Mouse (Mus musculus): ENCODE results near the gene Gins1. TPM values are rescaled to one million over a fixed set of nuclear protein-coding genes. Genes with fewer than 3 reads are reported as not detected.

The Gins1 gene
- polyA plus RNA-seq, 1 experiment from 2014 or later = 14.8 TPM

DNA sequence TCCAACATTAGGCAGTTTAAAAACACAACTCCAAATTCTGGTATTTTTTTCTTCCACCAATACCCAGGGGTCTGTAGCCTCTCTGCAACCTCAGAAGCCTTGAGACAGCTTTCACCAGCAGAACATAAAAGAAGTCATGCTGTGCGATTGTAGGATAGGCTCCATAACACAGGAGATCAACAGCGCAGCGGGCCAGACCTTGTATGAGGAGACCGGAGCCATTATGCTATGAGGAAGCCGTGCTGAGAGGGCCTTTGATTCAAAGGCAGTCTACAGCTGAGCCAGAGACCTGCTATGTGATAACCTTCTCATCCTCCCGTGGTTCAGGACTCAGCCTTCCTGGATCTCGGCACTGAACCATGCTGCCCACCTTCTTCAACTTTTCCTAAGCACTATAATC, 66.7 kb downstream of the Gins1 start:
- no peak for ATAC-seq (ENCODE audit: low FRiP score, low read depth)
- 0 out of 2 replicates have a peak, but pooled peaks cover 5% of the 10 kb centered on the region for H3K36me3 ChIP-seq
- no peak overlapping the region for H3K4me3 ChIP-seq
- no peak overlapping the region for H3K4me2 ChIP-seq
- 63% methylated on average over 7 of the region's 7 CpGs for WGBS
- no peaks in the 10 kb centered on the region for H3K27me3 ChIP-seq
- H3K4me1 ChIP-seq (replicated peaks) = no peaks in the 10 kb centered on the region
- no peaks in the 10 kb centered on the region for H3K9me3 ChIP-seq
- H3K27ac ChIP-seq (replicated peaks) = no peak overlapping the region
- H3K9ac ChIP-seq = no peak overlapping the region

DNA sequence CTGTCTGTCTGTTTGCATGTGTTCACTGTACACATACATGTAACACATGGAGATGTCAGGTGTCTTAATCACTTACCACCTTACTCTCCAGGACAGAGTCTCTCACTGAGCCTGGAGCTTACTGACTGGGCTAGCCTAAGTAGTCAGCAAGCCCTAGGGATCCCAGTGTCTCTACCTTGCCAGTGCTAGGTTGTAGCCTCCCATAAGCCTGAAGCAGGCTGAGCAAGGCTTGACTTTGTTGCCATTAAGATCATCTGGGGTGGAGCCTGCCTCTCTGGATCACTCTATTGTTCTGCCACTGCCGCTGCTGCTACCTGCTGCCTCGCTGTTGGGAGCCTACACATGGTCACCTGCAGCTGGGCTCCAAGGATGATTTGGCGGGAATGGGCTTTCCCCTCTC, 67.5 kb downstream of the Gins1 start:
- Histone ChIP-seq H3K4me1 (replicated peaks) (no peaks in the 10 kb centered on the region), H3K4me2 (no peak overlapping the region), H3K27ac (replicated peaks) (no peak overlapping the region), H3K27me3 (no peaks in the 10 kb centered on the region), H3K36me3 (0 out of 2 replicates have a peak, but pooled peaks cover 5% of the 10 kb centered on the region), H3K9me3 (no peaks in the 10 kb centered on the region), H3K9ac (no peak overlapping the region), H3K4me3 (no peak overlapping the region)
- no peak for ATAC-seq (ENCODE audit: low FRiP score, low read depth)
- WGBS = 95% methylated on average over 3 of the region's 3 CpGs

DNA sequence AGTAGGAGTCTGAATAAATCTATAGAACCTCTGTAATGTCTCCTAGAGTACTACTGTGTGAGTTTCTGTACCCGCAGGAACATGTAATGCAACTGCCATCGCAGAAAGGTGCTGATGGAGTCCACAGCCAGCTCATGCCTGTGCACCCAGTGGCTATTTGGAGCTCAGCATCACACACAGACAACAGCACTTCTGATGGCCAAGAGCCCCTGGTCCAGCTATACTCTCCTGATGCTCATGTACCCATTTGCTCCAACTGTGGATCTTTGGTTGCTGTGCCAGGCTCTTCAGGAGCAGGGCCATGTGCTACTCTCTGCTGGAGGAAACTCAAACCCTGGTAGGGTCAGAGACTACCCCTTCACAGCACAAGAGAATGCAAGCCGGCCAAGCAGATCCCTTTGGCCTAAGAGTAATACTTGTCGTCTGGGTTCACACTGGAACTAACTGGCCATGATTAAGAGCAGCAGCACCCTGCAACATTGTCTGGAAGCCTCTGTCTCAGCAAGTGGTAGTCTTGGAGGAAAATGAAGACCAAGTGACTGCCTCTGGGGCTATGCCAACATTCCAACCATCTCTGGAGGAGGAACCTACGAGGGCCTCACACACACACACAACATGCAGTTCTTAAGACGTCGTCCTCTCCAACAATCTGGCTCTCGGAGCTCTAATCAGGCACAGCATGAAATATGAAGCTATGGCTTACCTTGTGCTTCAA, 68.4 kb downstream of the Gins1 start:
- H3K27me3 ChIP-seq = no peaks in the 10 kb centered on the region
- H3K4me2 ChIP-seq = no peak overlapping the region
- no peak overlapping the region for H3K9ac ChIP-seq
- H3K4me3 ChIP-seq = no peak overlapping the region
- no peak overlapping the region for H3K27ac ChIP-seq (replicated peaks)
- no peak for ATAC-seq (ENCODE audit: low FRiP score, low read depth)
- H3K9me3 ChIP-seq = no peaks in the 10 kb centered on the region
- H3K4me1 ChIP-seq (replicated peaks) = no peaks in the 10 kb centered on the region
- H3K36me3 ChIP-seq = 0 out of 2 replicates have a peak, but pooled peaks cover 5% of the 10 kb centered on the region
- 93% methylated on average over 8 of the region's 8 CpGs for WGBS

DNA sequence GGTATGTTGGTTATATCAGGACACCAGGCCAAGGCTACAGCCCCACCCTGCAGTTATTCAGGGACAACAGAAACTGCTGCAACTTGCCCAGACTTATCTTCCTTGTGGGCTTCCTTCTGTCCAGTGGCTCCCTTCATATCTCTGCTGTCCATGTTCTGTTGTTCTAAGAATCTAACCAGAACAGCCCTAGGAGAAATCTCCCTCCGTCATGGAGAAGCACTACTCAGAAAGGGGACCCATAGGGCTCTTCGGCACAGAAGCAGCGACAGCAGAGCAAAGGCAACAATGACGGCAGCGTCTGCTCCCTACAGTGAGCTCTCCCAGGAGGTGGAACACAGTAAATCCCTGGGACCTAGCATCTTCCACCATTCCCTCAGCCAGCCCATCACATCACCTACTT, 71.7 kb downstream of the Gins1 start:
- no peak for ATAC-seq (ENCODE audit: low FRiP score, low read depth)
- H3K9me3 ChIP-seq = no peaks in the 10 kb centered on the region
- no peaks in the 10 kb centered on the region for H3K4me1 ChIP-seq (replicated peaks)
- 0 out of 2 replicates have a peak, but pooled peaks cover 5% of the 10 kb centered on the region for H3K36me3 ChIP-seq
- WGBS = 90% methylated on average over 5 of the region's 5 CpGs
- H3K27ac ChIP-seq (replicated peaks) = no peak overlapping the region
- H3K9ac ChIP-seq = no peak overlapping the region
- H3K4me3 ChIP-seq = no peak overlapping the region
- no peak overlapping the region for H3K4me2 ChIP-seq
- H3K27me3 ChIP-seq = no peaks in the 10 kb centered on the region

DNA sequence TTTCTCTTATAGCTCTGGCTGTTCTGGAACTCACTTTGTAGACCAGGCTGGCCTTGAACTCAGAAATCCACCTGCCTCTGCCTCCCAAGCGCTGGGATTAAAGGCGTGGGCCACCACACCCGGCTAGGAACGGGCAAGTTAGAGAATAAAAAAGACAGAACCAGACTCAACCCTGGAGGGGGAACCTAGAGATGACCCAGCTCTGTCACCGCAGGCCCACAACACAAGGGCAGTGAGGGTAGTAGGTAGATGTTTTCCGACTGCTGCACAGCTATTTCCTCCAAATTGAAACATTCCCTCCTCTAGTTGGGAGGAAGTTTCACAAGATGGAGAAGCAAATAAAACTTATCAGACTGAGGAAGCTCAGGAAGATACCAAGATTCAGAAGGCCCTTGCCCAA, 72.5 kb downstream of the Gins1 start:
- ATAC-seq (ENCODE audit: low FRiP score, low read depth) = no peak
- H3K4me2 ChIP-seq = no peak overlapping the region
- 94% methylated on average over 6 of the region's 6 CpGs for WGBS

DNA sequence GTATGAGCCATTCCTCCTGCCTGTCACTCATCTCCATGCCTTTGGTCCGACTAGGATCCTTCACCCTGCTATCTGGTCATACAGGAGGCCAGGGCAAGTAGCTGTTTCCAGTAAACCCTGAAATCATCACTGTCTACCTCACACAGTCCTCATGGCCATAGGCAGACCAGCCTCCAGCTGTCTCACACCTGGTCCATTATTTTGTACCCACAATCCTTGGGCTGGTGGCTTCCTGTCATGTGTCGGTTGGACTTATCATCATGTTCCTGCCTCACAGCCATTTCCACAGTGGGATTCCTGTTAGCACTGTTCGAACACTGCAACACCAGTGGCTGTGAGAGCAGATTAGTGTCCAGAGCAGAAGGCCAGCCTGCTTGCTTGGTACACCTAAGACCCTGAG, 73.6 kb downstream of the Gins1 start:
- H3K4me3 ChIP-seq = no peak overlapping the region
- ATAC-seq (ENCODE audit: low FRiP score, low read depth) = no peak
- WGBS = 93% methylated on average over 3 of the region's 3 CpGs

More for the DNA sequence above, 72.5 kb downstream of the Gins1 start:
- 0 out of 2 replicates have a peak, but pooled peaks cover 5% of the 10 kb centered on the region for H3K36me3 ChIP-seq
- H3K27me3 ChIP-seq = no peaks in the 10 kb centered on the region
- no peaks in the 10 kb centered on the region for H3K9me3 ChIP-seq
- no peaks in the 10 kb centered on the region for H3K4me1 ChIP-seq (replicated peaks)
- H3K9ac ChIP-seq = no peak overlapping the region
- H3K27ac ChIP-seq (replicated peaks) = no peak overlapping the region
- no peak overlapping the region for H3K4me3 ChIP-seq

DNA sequence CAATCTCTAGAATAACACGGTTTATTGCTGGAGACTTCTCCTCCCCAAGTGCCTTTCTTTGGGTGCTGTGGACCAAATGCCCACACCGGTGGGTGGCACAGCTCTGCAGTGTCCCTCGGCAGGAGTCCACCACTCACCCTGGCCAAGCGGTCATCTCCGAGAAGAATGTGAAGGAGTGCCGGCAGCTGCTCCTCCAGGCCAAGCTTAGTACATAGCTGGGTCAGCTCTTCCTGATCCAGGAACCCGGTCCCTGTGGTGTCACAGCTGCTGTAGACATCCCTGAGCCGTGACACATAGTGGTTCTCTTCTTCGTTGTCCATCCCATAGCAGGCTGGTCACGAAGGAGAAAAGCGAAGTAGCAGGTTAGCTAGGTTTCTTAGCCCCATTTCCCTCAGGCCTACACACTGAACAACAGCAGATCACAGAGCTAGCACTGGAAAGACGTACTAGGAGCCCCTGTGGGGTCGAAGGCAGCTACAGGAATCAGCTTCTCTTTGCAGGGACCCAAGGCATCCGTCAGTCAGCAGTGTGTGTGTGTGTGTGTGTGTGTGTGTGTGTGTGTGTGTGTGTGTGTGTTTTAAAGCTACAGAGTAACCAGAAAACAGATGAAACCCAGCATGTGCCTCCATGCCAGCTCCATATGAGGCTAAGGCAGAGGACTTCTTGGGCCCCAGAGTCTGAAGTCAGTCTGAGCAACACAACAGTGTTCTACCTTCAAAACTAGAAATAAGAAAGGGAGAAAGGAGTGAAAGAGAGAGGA, 74.8 kb downstream of the Gins1 start:
- no peak overlapping the region for H3K4me3 ChIP-seq
- H3K27me3 ChIP-seq = no peaks in the 10 kb centered on the region
- H3K4me1 ChIP-seq (replicated peaks) = no peaks in the 10 kb centered on the region
- no peak overlapping the region for H3K9ac ChIP-seq
- no peak overlapping the region for H3K4me2 ChIP-seq
- H3K27ac ChIP-seq (replicated peaks) = no peak overlapping the region
- H3K36me3 ChIP-seq = no peaks in the 10 kb centered on the region
- 86% methylated on average over 14 of the region's 14 CpGs for WGBS
- ATAC-seq (ENCODE audit: low FRiP score, low read depth) = no peak
- H3K9me3 ChIP-seq = no peaks in the 10 kb centered on the region

More for the DNA sequence above, 73.6 kb downstream of the Gins1 start:
- Histone ChIP-seq H3K36me3 (no peaks in the 10 kb centered on the region), H3K9ac (no peak overlapping the region), H3K9me3 (no peaks in the 10 kb centered on the region), H3K27me3 (no peaks in the 10 kb centered on the region), H3K4me2 (no peak overlapping the region), H3K27ac (replicated peaks) (no peak overlapping the region), H3K4me1 (replicated peaks) (no peaks in the 10 kb centered on the region)

Other genes with a start within 250 kb of the Gins1 start
- gene Acss1, start 236.9 kb upstream of the Gins1 start, polyA plus RNA-seq (2015; fragmentation: Nextera tagmentation; extraction: Ambion mirVana) = 15.0 and 19.8 TPM in 2 replicates
- 0.09 and 0.13 TPM in 2 replicates for gene Vsx1, start 216.0 kb upstream of the Gins1 start, polyA plus RNA-seq (2015; fragmentation: Nextera tagmentation; extraction: Ambion mirVana)
- 71.6 and 76.3 TPM in 2 replicates for gene Entpd6, start 156.4 kb upstream of the Gins1 start, polyA plus RNA-seq (2015; fragmentation: Nextera tagmentation; extraction: Ambion mirVana)
- 135 and 149 TPM in 2 replicates for gene Pygb, start 118.7 kb upstream of the Gins1 start, polyA plus RNA-seq (2015; fragmentation: Nextera tagmentation; extraction: Ambion mirVana)
- 136 and 137 TPM in 2 replicates for gene Abhd12, start 659 bp upstream of the Gins1 start, polyA plus RNA-seq (2015; fragmentation: Nextera tagmentation; extraction: Ambion mirVana)
- 4.1 and 5.0 TPM in 2 replicates for gene Ninl, start 134.0 kb downstream of the Gins1 start, polyA plus RNA-seq (2015; fragmentation: Nextera tagmentation; extraction: Ambion mirVana)
- gene Nanp, start 134.0 kb downstream of the Gins1 start, polyA plus RNA-seq (2015; fragmentation: Nextera tagmentation; extraction: Ambion mirVana) = 35.2 and 35.8 TPM in 2 replicates
- not detected in 2 replicates for gene Gm14151, start 186.9 kb downstream of the Gins1 start, polyA plus RNA-seq (2015; fragmentation: Nextera tagmentation; extraction: Ambion mirVana)
- gene Gm14147, start 192.8 kb downstream of the Gins1 start, polyA plus RNA-seq (2015; fragmentation: Nextera tagmentation; extraction: Ambion mirVana) = not detected in 2 replicates